Mouse (Mus musculus): Measurements from ENCODE around the gene Nme3. TPM values are rescaled to one million over a fixed set of nuclear protein-coding genes. Genes with fewer than 3 reads are reported as not detected.

Nme3 gene
- polyA plus RNA-seq, 1 experiment from 2014 or later: 50.1 TPM

DNA sequence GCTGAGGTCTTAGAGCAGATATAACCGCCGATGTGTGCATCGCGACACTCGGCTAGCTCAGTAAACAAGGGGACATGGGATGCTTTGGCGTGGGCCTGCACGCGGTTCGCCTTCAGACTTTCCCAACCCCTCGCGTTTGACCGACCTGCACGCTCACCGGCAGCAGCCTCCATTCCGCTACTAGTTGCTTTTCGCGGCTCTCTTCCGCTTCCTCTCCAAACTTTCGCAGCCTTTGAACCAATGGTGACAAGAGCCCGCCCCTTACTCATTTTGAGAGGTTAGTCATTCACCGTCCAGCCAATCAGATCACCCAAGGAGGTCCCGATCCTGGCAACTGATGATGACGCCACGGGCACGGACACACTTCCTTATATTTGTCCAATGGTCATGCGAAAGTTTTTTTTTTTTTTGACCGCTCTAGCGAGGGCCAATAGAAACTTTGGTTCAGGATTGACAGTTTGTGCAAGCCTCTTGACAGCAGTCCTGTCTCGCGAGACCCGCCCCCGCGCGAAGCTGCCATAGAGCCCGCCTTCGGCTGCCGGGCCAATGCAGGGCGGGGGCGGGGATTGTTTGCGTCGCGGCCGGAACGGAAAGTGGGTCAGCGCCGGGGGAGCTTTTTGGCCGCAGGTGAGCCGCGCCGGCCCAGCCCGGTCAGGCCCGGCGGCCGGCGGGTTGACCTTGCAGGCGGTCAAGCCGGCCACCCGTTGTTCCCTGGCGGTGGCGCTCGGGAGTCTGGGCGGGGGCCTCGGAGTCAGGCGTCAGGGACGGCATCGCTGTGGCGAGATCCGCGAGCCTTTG is 10.0 kb upstream of the Nme3 start, which contains the start of the genes Nubp2 and Spsb3:
Gene Nubp2 (minus strand): TSS at position 216 of the 798 bp plus-strand sequence.
Gene Spsb3 (plus strand): TSS at position 510 of the 798 bp plus-strand sequence.
- H3K27me3 ChIP-seq (replicated peaks; ENCODE audit: low read depth, poor library complexity, severe bottlenecking): no peaks in the 10 kb centered on the region
- DNase-seq (ENCODE audit: low spot score): peak; percentile 97
- H3K4me1 ChIP-seq: peaks cover 34% of the 10 kb centered on the region
- under 1% methylated on average over 69 of the region's 69 CpGs for whole genome bisulfite sequencing
- H3K27ac ChIP-seq (replicated peaks): peak within 1 kb of the TSS; percentile 85
- no peaks in the 10 kb centered on the region for H3K9me3 ChIP-seq
- H3K36me3 ChIP-seq (replicated peaks): peaks cover 65% of the 10 kb centered on the region
- H3K4me3 ChIP-seq: peak within 1 kb of the TSS; percentile 84

DNA sequence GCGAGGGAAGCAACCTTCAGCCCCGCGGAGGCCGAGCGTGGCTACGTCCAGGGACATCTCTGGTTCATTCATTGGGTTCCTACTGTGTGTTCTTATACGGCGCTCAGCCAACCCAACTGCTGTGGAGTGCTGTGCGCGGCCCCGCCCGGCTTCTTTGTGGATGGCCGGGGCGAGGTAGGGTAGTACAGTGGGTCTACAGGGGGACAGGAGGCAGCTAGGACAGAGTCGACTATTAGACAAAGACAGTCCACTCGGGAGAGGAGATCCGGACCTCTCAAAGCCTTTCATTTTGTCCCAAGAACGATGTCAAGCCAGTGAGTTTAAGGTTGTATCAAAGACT is 9.4 kb upstream of the Nme3 start:
- H3K9me3 ChIP-seq: no peaks in the 10 kb centered on the region
- no peak for DNase-seq (ENCODE audit: low spot score)
- peak overlapping the region; percentile 84 for H3K4me3 ChIP-seq
- H3K27ac ChIP-seq (replicated peaks): peak overlapping the region; percentile 85
- no peaks in the 10 kb centered on the region for H3K27me3 ChIP-seq (replicated peaks; ENCODE audit: low read depth, poor library complexity, severe bottlenecking)
- peaks cover 67% of the 10 kb centered on the region for H3K36me3 ChIP-seq (replicated peaks)
- H3K4me1 ChIP-seq: peaks cover 28% of the 10 kb centered on the region
- under 1% methylated on average over 18 of the region's 18 CpGs for WGBS

DNA sequence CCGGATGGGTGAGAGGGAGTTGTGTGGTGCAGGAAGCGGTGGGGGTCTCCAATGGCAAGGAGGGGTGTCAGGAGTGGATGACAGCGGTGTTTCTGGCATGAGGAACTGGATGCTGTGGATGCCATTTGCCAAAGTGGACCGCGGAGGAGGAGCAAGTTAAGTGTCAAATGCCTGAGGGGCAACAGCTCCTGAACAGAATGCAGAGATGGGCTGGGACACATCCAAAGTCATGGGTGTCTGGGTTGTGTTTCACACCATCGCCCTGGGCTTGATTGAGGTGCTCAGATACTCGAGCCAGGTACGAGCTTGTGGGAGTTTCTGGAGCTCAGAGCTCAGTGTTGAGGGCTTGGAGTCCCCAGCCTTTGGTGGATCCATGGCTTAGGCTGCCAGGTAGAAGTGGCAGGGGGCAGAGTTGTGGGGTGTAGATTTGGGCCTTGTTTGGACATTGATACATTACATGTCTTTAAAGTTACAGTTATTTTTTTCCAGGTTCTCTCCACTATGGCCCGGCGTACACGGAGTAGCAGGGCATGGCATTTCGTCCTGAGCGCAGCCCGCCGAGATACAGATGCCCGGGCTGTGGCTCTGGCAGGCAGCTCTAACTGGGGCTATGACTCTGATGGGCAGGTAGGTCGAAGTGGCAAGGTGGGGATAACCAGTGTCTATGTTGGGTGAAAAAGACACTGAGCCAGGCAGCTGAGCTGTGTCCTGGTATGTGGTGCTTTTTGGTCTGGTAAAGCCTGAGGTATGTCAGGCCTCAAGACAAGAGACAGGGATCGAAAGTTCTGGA is 8.8 kb upstream of the Nme3 start:
- no peak for DNase-seq (ENCODE audit: low spot score)
- WGBS: 66% methylated on average over 18 of the region's 18 CpGs
- H3K27ac ChIP-seq (replicated peaks): peak overlapping the region; percentile 85

DNA sequence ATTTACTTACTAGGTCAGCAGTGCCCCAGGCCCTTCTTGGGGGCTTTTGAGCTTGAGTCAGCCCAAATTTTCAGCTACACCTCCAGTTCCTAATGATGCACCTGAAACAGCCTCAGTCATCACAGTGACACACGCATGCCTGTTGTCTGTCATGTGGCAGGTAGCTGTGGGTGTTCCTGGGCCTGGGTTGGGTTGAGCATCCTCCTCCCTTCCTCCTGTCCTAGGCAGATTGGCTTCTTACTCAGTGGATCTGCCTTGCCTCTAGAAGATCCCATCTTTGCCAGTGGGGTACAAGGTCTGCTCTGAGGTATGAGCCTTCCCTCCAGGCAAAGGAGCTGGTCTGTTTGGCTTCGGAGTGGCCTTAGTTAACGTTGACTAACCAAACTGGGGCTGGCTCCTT is 7.4 kb upstream of the Nme3 start:
- no peak overlapping the region for H3K27ac ChIP-seq (replicated peaks)
- no peak for DNase-seq (ENCODE audit: low spot score)
- 89% methylated on average over 3 of the region's 3 CpGs for WGBS
- H3K9me3 ChIP-seq: no peaks in the 10 kb centered on the region
- 0 out of 2 replicates have a peak overlapping the region, but pooled peaks have one; percentile 11 for H3K4me3 ChIP-seq
- peaks cover 31% of the 10 kb centered on the region for H3K4me1 ChIP-seq
- H3K27me3 ChIP-seq (replicated peaks; ENCODE audit: low read depth, poor library complexity, severe bottlenecking): no peaks in the 10 kb centered on the region
- H3K36me3 ChIP-seq (replicated peaks): peaks cover 67% of the 10 kb centered on the region

More for the DNA sequence above, 8.8 kb upstream of the Nme3 start:
- Histone ChIP-seq H3K36me3 (replicated peaks) (peaks cover 67% of the 10 kb centered on the region), H3K9me3 (no peaks in the 10 kb centered on the region), H3K4me3 (peak overlapping the region; percentile 84), H3K4me1 (peaks cover 24% of the 10 kb centered on the region), H3K27me3 (replicated peaks; ENCODE audit: low read depth, poor library complexity, severe bottlenecking) (no peaks in the 10 kb centered on the region)

DNA sequence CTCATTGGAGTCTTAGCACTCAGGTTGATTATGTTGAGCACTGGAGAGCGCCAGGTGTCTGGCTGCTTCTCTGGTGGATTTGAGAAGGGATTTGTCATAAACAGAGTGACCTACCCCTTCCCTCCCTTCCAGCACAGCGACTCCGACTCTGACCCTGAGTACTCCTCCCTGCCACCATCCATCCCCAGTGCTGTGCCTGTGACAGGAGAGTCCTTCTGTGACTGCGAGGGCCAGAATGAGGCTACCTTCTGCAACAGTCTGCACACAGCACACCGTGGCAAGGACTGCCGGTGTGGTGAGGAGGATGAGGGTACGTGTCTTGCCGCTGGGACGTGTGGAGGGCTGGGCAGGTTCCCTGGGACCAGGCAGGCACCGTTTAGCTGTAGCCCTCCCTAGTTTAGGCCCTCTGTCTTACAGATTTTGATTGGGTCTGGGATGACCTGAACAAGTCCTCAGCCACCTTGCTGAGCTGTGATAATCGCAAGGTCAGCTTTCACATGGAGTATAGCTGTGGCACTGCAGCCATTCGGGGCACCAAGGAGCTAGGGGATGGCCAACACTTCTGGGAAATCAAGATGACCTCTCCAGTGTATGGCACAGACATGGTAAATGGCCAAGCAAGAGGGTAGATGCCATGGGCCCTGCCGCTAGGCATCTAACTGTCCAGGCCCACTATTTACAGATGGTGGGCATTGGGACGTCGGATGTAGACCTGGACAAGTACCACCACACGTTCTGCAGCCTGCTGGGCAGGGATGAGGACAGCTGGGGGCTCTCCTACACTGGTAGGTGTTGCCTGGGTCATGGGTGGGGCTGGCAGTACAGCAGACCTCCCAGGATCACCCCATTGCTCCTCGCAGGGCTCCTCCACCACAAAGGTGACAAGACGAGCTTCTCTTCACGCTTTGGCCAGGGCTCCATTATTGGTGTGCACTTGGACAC is 5.9 kb upstream of the Nme3 start:
- no peak for DNase-seq (ENCODE audit: low spot score)
- Histone ChIP-seq H3K9me3 (no peaks in the 10 kb centered on the region), H3K27me3 (replicated peaks; ENCODE audit: low read depth, poor library complexity, severe bottlenecking) (no peaks in the 10 kb centered on the region), H3K36me3 (replicated peaks) (peaks cover 57% of the 10 kb centered on the region), H3K4me1 (peaks cover 35% of the 10 kb centered on the region), H3K4me3 (peak overlapping the region; percentile 24), H3K27ac (replicated peaks) (no peak overlapping the region)
- 90% methylated on average over 19 of the region's 19 CpGs for WGBS

DNA sequence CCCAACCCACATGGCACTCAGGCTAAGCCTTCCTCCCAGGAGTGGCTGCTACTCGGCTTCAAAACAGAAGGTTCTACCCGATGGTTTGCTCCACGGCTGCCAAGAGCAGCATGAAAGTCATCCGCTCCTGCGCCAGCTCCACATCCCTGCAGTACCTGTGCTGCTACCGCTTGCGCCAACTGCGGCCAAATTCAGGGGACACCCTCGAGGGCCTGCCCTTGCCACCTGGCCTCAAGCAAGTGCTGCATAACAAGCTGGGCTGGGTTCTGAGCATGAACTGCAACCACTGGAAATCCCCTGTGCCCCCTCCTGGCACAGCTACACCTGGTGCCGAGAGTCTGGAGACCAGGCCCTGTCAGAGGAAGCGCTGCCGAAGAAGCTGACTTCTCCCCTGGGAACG is 5.0 kb upstream of the Nme3 start:
- H3K36me3 ChIP-seq (replicated peaks): peaks cover 57% of the 10 kb centered on the region
- H3K4me3 ChIP-seq: no peak overlapping the region
- no peaks in the 10 kb centered on the region for H3K9me3 ChIP-seq
- 90% methylated on average over 13 of the region's 13 CpGs for WGBS
- no peak for DNase-seq (ENCODE audit: low spot score)
- no peak overlapping the region for H3K27ac ChIP-seq (replicated peaks)
- peaks cover 40% of the 10 kb centered on the region for H3K4me1 ChIP-seq
- H3K27me3 ChIP-seq (replicated peaks; ENCODE audit: low read depth, poor library complexity, severe bottlenecking): no peaks in the 10 kb centered on the region

DNA sequence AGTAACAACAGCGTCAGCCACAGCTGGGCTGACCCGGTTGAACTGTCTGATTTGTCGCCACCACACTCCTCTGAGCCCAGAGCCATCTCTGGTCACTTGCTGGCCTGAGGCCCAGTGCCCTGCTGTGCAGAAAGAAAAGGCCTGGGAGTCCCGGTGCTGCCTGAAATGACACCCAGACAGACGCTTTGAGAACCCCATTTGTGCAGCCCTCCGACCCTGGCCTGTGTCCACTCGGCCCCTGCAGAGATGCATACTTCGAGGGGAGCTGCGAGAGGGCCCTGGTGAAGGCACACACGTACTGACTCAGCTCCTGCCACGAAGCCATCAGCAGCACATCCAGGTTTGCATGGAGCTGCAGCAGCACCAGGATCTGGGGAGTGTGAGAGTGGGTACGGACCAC is 3.5 kb upstream of the Nme3 start:
- H3K36me3 ChIP-seq (replicated peaks): peaks cover 68% of the 10 kb centered on the region
- no peaks in the 10 kb centered on the region for H3K27me3 ChIP-seq (replicated peaks; ENCODE audit: low read depth, poor library complexity, severe bottlenecking)
- DNase-seq (ENCODE audit: low spot score): no peak
- H3K27ac ChIP-seq (replicated peaks): no peak overlapping the region
- H3K4me1 ChIP-seq: peaks cover 45% of the 10 kb centered on the region
- 92% methylated on average over 12 of the region's 12 CpGs for WGBS
- H3K9me3 ChIP-seq: no peaks in the 10 kb centered on the region
- peak overlapping the region; percentile 83; the same call in 1 of the 2 replicates for H3K4me3 ChIP-seq

DNA sequence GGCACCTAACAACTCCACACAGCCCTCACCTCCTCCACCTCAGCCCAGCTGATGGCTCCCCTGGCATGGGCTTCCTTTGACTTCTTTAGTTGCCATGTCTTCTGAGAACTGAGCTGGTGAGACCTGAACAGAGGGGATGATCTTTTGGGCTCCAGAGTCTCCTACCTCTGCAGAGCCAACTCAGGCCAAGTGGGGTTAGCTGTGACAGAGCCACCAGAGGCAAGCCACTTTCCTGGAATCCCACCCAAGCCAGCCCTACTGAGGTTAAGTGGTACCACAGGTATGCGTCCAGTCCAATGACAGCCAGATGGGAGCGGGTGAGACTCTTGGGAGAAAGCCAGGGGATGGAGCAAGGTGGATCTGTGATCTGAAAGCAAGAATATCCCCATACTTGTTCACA is 3.0 kb upstream of the Nme3 start:
- H3K4me3 ChIP-seq: peak overlapping the region; percentile 83; the same call in 1 of the 2 replicates
- DNase-seq (ENCODE audit: low spot score): no peak
- peaks cover 73% of the 10 kb centered on the region for H3K36me3 ChIP-seq (replicated peaks)
- H3K4me1 ChIP-seq: peaks cover 46% of the 10 kb centered on the region
- H3K27me3 ChIP-seq (replicated peaks; ENCODE audit: low read depth, poor library complexity, severe bottlenecking): no peaks in the 10 kb centered on the region
- 95% methylated on average over 2 of the region's 2 CpGs for WGBS
- no peak overlapping the region for H3K27ac ChIP-seq (replicated peaks)
- H3K9me3 ChIP-seq: no peaks in the 10 kb centered on the region

DNA sequence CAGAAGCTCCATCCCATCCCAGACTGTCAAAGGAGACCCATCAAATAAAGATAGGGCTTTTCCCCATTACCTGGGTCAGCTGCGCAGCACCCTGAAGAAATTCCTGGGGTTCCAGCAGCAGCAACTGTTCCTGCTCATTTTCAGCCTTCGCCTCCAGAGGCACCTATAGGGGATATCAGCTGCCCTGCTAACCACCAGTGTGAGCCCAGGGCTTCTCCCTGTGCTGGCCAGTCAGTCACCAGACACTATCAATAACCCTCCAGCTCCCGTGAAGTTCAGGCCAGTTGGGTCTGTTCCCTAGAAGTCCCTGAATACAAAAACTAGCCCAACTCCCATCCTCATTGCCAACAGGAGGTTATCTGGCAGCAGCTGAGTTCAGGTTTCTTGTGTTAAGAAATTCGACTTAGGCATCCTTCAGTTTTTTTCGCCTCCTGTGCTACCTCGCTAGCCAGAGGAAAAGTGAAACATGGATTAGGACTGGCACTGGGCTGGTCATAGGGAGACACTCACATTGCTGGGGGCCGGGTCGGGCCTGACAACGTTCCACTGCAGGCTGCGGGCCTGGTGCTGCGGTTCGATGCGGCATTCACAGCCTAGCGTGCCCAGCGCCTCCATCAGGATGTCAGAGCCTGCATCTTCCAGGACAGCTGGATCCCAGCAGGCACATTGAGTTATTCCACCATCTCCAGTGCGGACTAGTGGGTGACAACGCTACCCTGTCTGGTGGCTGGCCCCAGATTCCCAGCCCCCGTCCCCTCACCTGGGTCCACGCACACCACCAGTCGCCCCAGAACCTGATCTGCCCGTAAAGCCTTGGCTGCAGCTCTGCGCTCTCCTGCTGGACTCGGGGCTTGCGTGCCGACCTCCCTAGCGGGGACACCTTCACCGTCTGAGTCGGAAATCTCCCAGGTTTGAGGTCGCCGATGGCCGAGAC is 2.0 kb upstream of the Nme3 start:
- WGBS: 10% methylated on average over 31 of the region's 31 CpGs
- DNase-seq (ENCODE audit: low spot score): no peak
- Histone ChIP-seq H3K4me1 (peaks cover 46% of the 10 kb centered on the region), H3K36me3 (replicated peaks) (peaks cover 74% of the 10 kb centered on the region), H3K4me3 (peak overlapping the region; percentile 83), H3K27me3 (replicated peaks; ENCODE audit: low read depth, poor library complexity, severe bottlenecking) (no peaks in the 10 kb centered on the region), H3K27ac (replicated peaks) (peak overlapping the region; percentile 90), H3K9me3 (no peaks in the 10 kb centered on the region)

DNA sequence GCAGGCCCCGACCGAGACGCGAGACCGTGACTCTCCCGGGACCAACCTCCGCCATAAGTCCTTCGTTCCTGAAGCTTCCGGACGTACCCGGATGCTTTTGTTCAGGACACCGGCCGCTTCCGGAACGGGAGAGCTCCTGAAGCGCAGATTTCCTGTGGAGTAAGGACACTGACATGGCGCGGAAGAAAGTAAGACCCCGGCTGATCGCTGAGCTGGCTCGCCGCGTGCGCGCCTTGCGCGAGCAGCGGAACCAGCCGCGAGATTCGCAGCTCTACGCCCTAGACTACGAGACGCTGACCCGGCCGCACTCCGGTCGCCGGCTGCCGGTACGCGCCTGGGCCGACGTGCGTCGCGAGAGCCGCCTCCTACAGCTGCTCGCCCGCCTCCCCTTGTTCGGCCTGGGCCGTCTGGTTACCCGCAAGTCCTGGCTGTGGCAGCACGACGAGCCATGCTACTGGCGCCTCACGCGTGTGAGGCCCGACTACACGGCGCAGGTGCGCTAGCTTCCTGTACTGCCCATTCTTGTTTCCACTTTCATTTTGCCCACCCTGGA is 1.2 kb upstream of the Nme3 start, which contains the start of the genes Eme2 and Mrps34:
Gene Eme2 (minus strand): TSS at position 93 of the 553 bp plus-strand sequence.
Gene Mrps34 (plus strand): TSS at position 122 of the 553 bp plus-strand sequence.
- H3K27ac ChIP-seq (replicated peaks): peak within 1 kb of the TSS; percentile 90
- peak within 1 kb of the TSS; percentile 83 for H3K4me3 ChIP-seq
- DNase-seq (ENCODE audit: low spot score): peak; percentile 91
- H3K36me3 ChIP-seq (replicated peaks): peaks cover 74% of the 10 kb centered on the region
- no peaks in the 10 kb centered on the region for H3K27me3 ChIP-seq (replicated peaks; ENCODE audit: low read depth, poor library complexity, severe bottlenecking)
- no peaks in the 10 kb centered on the region for H3K9me3 ChIP-seq
- under 1% methylated on average over 62 of the region's 62 CpGs for WGBS
- peaks cover 46% of the 10 kb centered on the region for H3K4me1 ChIP-seq
